Mouse (Mus musculus) midbrain, embryonic 15.5 days (tissue): ENCODE measurements at regions not wholly inside any gene's neighbourhood (a gene's known extent, or its start where the extent isn't known, plus 50 kb on each side); places are given as distances from the start of the nearest gene placed in this dataset.

ENCODE experiments used
- ATAC-seq: fragments of 200-750 bp; cut with Nextera tagmentation; replicated peaks from 2 replicates; pipeline ENCODE4 v1.8.0; 2017; ENCODE audit warnings: moderate TSS enrichment
- H3K27ac ChIP-seq: fragments of 300-500 bp; sonication (generic); 2 replicates; pipeline ENCODE4 v1.5.1; 2015; ENCODE audit warnings: mild to moderate bottlenecking, inconsistent platforms
- H3K27me3 ChIP-seq: fragments of 300-500 bp; sonication (generic); replicated peaks from 2 replicates; pipeline ENCODE4 v1.6.1; 2015; ENCODE audit warnings: inconsistent platforms
- H3K36me3 ChIP-seq: fragments of 300-500 bp; sonication (generic); replicated peaks from 2 replicates; pipeline ENCODE4 v1.6.1; 2015; ENCODE audit warnings: inconsistent platforms
- H3K4me1 ChIP-seq: fragments of 300-500 bp; sonication (generic); 2 replicates; pipeline ENCODE4 v1.6.1; 2015; ENCODE audit warnings: inconsistent platforms
- H3K4me2 ChIP-seq: fragments of 300-500 bp; sonication (generic); 2 replicates; pipeline ENCODE4 v1.6.1; 2015; ENCODE audit warnings: inconsistent platforms, mild to moderate bottlenecking, moderate library complexity
- H3K4me3 ChIP-seq: fragments of 300-500 bp; sonication (generic); 2 replicates; pipeline ENCODE4 v1.5.1; 2015; ENCODE audit warnings: mild to moderate bottlenecking, inconsistent platforms
- H3K9ac ChIP-seq: fragments of 300-500 bp; sonication (generic); 2 replicates; pipeline ENCODE4 v1.6.1; 2015; ENCODE audit warnings: mild to moderate bottlenecking, inconsistent platforms
- H3K9me3 ChIP-seq: fragments of 300-500 bp; sonication (generic); 2 replicates; pipeline ENCODE4 v1.6.1; 2016; ENCODE audit warnings: inconsistent platforms
- WGBS: fragments of 180-500 bp; shearing (Covaris S2); methylation state at CpG from one replicate; pipeline ENCODE4 v1.1.7; 2015; ENCODE audit warnings: mixed read lengths; 5-methylcytosine and 5-hydroxymethylcytosine counted together

DNA sequence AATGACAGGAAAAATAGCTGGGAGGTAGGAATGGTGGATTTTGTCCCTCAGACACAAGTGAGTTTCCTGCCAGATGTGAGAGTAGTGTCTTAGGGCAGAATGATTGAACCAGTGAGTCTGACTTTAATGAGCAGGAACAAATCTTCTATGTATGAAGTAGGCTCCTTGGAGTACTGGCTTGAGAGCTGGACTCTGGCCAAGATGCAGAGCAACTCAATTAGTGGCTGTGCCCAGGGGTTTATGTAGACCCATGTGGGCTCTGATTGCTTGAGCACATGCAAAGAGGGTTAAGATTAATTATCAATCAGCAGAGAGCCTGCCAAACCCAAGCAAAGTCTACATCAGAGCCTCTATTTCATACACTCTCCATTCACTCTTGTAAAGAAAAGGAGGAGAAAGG lies 92.9 kb upstream of the Htr1b start:
- no peaks in the 10 kb centered on the region for H3K27me3 ChIP-seq
- no peak overlapping the region for H3K27ac ChIP-seq
- no peaks in the 10 kb centered on the region for H3K4me1 ChIP-seq
- no peak overlapping the region for H3K4me2 ChIP-seq
- 0 out of 2 replicates have a peak, but pooled peaks have one; percentile 27 for ATAC-seq
- no peak overlapping the region for H3K4me3 ChIP-seq
- no peak overlapping the region for H3K9ac ChIP-seq
- no peaks in the 10 kb centered on the region for H3K36me3 ChIP-seq
- H3K9me3 ChIP-seq, result no peaks in the 10 kb centered on the region

DNA sequence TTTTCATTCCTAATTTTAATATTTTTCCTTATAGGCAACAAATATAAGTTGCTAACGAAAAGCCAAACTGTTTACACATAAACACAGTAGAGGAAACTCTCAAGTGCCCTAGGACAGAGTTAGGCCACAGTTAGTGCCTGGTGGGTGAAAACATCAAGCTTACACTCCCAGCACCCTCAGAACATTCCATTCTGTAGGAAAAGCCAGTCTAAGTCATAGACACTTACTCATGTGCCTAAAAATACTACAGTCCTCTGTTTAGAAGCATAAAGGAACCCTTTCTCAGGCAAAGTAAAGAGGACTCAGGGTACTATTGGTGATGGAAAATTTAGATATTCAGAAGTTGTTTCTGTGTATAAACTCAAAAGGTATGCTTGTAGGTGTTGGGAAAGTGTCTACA lies 86.5 kb upstream of the Htr1b start:
- 81% methylated on average over 1 of the region's 1 CpGs for WGBS
- ATAC-seq, result no peak

DNA sequence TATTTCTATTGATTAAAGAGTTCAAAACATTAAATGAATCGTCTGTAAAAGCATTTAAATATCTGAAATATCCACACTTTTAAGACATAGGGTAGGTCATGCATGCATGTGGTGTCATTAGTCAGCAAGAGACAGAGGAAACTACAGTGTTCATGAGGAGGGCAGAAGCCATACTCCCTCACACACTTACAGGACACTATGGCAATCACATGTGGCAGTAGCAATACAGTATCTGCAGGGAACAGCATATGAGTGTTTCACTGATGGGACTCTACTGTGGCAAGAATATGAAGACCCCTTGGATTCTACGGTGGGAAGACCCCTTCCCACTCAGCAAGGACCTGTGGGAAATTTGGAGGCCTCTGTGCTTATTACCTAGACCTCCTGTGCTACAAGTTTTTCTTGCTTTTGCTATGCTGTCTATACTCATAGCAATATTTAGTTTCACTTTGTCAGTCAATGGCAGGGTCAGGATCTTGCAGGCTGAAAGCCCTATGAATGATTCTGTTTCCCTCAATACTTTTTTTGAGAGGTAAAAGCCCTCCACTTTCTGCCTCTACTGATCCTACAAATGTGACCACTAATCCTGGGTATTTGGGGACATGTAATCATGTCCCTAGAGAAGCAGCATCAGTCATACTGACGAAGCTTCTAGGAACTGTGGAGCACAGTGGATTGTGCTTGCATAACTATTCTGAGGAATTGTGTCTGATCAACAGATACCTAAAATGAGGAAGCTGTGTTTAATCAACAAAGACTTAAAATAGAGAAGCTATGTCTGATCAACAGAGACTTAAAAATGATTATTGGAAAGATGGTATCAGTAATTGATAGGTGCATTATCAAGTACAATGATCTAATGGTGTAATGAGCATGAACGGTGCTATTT lies 83.6 kb upstream of the Htr1b start:
- Histone ChIP-seq H3K4me1 (no peaks in the 10 kb centered on the region), H3K27ac (no peak overlapping the region), H3K36me3 (no peaks in the 10 kb centered on the region), H3K27me3 (no peaks in the 10 kb centered on the region), H3K9ac (no peak overlapping the region), H3K4me3 (no peak overlapping the region), H3K4me2 (no peak overlapping the region), H3K9me3 (no peaks in the 10 kb centered on the region)
- WGBS, result 85% methylated on average over 4 of the region's 4 CpGs
- ATAC-seq, result no peak

More for the DNA sequence above, 86.5 kb upstream of the Htr1b start:
- Histone ChIP-seq H3K36me3 (no peaks in the 10 kb centered on the region), H3K27me3 (no peaks in the 10 kb centered on the region), H3K9me3 (no peaks in the 10 kb centered on the region), H3K4me2 (no peak overlapping the region), H3K4me1 (no peaks in the 10 kb centered on the region), H3K4me3 (no peak overlapping the region), H3K9ac (no peak overlapping the region), H3K27ac (no peak overlapping the region)

DNA sequence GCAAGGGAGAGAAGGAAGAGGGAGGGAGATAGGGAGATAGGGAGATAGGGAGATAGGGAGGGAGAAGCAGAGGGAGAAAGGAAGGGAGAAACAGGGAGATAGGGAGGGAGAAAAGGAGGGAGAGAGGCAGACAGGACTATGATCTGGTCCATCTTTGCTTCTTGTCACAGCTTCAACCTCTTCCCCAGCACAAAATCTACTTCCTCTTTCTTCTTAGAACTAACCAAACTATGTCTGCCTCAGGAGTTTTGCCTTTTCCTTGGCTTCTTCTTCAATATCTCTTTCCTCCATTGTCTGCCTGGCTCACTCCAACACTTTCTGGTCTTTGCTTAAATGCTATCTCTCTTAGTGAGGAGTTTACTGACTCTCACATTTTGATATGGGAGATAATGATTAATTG lies 57.7 kb upstream of the Htr1b start:
- Histone ChIP-seq H3K27me3 (no peaks in the 10 kb centered on the region), H3K4me3 (no peak overlapping the region), H3K9ac (no peak overlapping the region), H3K4me1 (no peaks in the 10 kb centered on the region), H3K9me3 (no peaks in the 10 kb centered on the region), H3K4me2 (no peak overlapping the region), H3K27ac (no peak overlapping the region), H3K36me3 (no peaks in the 10 kb centered on the region)
- ATAC-seq, result no peak

DNA sequence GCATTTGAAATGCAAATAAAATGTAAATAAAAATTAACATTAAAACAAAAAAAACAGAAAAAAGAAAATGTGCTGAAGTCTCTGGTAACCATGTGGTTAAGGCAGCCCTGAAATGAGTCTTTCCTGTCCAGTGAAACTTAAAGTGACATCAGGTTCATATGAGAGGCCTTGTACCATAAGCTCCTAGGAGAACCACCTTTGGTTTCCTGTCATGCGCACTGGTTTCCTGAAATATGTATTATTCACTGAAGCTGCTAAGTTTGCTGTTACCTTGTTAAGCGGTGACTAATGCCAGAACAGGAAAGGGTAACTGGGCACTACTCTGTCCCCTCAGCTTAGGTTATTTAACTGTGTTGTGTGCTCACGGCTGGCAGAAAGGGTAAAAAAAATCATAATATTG lies 56.1 kb upstream of the Htr1b start:
- no peak overlapping the region for H3K9ac ChIP-seq
- no peaks in the 10 kb centered on the region for H3K27me3 ChIP-seq
- H3K4me3 ChIP-seq, result no peak overlapping the region
- no peak overlapping the region for H3K4me2 ChIP-seq
- H3K4me1 ChIP-seq, result no peaks in the 10 kb centered on the region
- WGBS, result 90% methylated on average over 3 of the region's 3 CpGs
- no peak for ATAC-seq
- no peak overlapping the region for H3K27ac ChIP-seq
- no peaks in the 10 kb centered on the region for H3K36me3 ChIP-seq
- H3K9me3 ChIP-seq, result no peaks in the 10 kb centered on the region
